Mouse (Mus musculus): ENCODE data around the gene Pih1d3. TPM values are rescaled to one million over a fixed set of nuclear protein-coding genes. Genes with fewer than 3 reads are reported as not detected.

The Pih1d3 gene
- total RNA-seq (2023) = not detected

DNA sequence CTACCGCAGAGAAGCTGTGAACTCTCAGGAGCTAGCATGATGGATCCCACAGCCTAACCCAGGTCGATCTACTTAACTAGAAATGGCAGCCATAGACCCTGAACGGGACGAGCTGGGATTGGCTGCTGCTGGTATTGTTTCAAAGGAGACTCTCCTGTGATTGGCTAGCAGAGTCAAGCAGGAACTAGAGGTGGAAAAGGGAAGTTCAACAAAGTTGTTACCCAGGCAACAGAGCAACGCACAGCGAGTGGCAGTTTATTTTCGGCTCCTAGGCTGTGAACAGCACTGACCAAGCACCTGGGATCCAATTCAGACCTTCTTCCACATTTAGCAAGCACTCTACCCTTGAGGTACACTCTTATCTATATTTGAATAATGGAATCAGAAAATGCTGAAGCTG, at the start of gene Pih1d3, which contains the start of gene 4931428L18Rik:
TSS of gene Pih1d3 (plus strand) at position 275 of the 400 bp plus-strand sequence.
TSS of gene 4931428L18Rik (minus strand) at position 121 of the 400 bp plus-strand sequence.

DNA sequence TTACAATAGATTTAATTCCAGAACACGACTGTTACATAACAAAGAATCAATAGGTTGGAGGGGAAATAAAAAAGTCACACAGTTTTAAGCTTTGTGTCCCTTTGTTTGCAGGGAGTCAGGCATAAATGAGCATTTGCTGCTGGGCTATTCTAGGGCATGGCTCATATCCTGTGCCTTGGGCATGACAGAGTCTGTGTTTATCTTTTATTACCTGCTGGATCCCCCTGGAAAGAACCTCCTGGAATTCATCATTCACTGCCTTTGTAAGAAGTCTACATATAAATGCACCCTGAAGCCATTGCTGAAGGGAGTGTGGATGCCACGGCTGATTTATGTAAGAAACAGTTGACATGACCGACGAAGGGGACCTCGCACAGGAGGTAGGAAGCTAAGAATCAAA, 46.5 kb upstream of the Pih1d3 start, which contains the start of gene Lgsn:
TSS of gene Lgsn (plus strand) at position 301 of the 400 bp plus-strand sequence.

Other genes with a start within 250 kb of the Pih1d3 start
- gene AC153137.1, start 244.9 kb upstream of the Pih1d3 start, total RNA-seq (2023) = not detected
- gene Lgsn, start 46.4 kb upstream of the Pih1d3 start, total RNA-seq (2023) = not detected
- gene 4931428L18Rik, start 154 bp upstream of the Pih1d3 start, total RNA-seq (2023) = not detected

Data from CD8-positive naive resting alpha-beta T cell, adult 57 days (primary cell).